Mouse (Mus musculus): Measurements from ENCODE around the gene Kcnk4.

Kcnk4 gene

GRCm38 (mm10) chr19:6934195-6934977 is at the start of gene Kcnk4:
Gene Kcnk4 (minus strand): TSS chr19:6934515.
- Histone ChIP-seq H3K27me3 (ENCODE audit: insufficient read depth, low read length) (peaks cover 45% of the 10 kb centered on the region), H3K4me3 (replicated peaks; ENCODE audit: low read length) (peak within 1 kb of the TSS; percentile 77), H3K4me1 (replicated peaks; ENCODE audit: low read depth, low read length) (peaks cover 51% of the 10 kb centered on the region), H3K36me3 (ENCODE audit: insufficient read depth, low read length) (no peaks in the 10 kb centered on the region), H3K9me3 (ENCODE audit: low read length) (no peaks in the 10 kb centered on the region)
- TF ChIP-seq CTCF (conservative IDR thresholded peaks at IDR 0.05; ENCODE audit: low read length) (no peak), POU5F1 (IDR thresholded peaks at IDR 0.05; ENCODE audit: borderline replicate concordance, low read length) (no peak), NANOG (IDR thresholded peaks at IDR 0.05; ENCODE audit: borderline replicate concordance, low read length) (no peak)

- Histone ChIP-seq H3K9me3 (ENCODE audit: low read length) (no peaks in the 10 kb centered on the region), H3K36me3 (ENCODE audit: insufficient read depth, low read length) (peaks cover 54% of the 10 kb centered on the region), H3K27me3 (ENCODE audit: insufficient read depth, low read length) (no peaks in the 10 kb centered on the region), H3K4me3 (replicated peaks; ENCODE audit: low read length) (no peak overlapping the region), H3K4me1 (replicated peaks; ENCODE audit: low read depth, low read length) (peaks cover 72% of the 10 kb centered on the region)
- TF ChIP-seq POU5F1 (IDR thresholded peaks at IDR 0.05; ENCODE audit: borderline replicate concordance, low read length) (no peak), CTCF (conservative IDR thresholded peaks at IDR 0.05; ENCODE audit: low read length) (no peak), NANOG (IDR thresholded peaks at IDR 0.05; ENCODE audit: borderline replicate concordance, low read length) (no peak)
Observed at GRCm38 (mm10) chr19:6983621-6984020, 49.3 kb upstream of the Kcnk4 start.

GRCm38 (mm10) chr19:6981465-6981864 is 47.1 kb upstream of the Kcnk4 start:
- Histone ChIP-seq H3K9me3 (ENCODE audit: low read length) (no peaks in the 10 kb centered on the region), H3K4me3 (replicated peaks; ENCODE audit: low read length) (peak overlapping the region; percentile 91), H3K4me1 (replicated peaks; ENCODE audit: low read depth, low read length) (peaks cover 78% of the 10 kb centered on the region), H3K27me3 (ENCODE audit: insufficient read depth, low read length) (no peaks in the 10 kb centered on the region), H3K36me3 (ENCODE audit: insufficient read depth, low read length) (peaks cover 74% of the 10 kb centered on the region)
- no peak for TF ChIP-seq CTCF (conservative IDR thresholded peaks at IDR 0.05; ENCODE audit: low read length)
- TF ChIP-seq POU5F1 (IDR thresholded peaks at IDR 0.05; ENCODE audit: borderline replicate concordance, low read length): no peak
- no peak for TF ChIP-seq NANOG (IDR thresholded peaks at IDR 0.05; ENCODE audit: borderline replicate concordance, low read length)

GRCm38 (mm10) chr19:6980381-6981093 is 46.2 kb upstream of the Kcnk4 start, which contains the start of gene Fkbp2:
Gene Fkbp2 (minus strand): TSS chr19:6980501.
- H3K36me3 ChIP-seq (ENCODE audit: insufficient read depth, low read length): peaks cover 72% of the 10 kb centered on the region
- no peaks in the 10 kb centered on the region for H3K9me3 ChIP-seq (ENCODE audit: low read length)
- no peak for TF ChIP-seq POU5F1 (IDR thresholded peaks at IDR 0.05; ENCODE audit: borderline replicate concordance, low read length)
- TF ChIP-seq CTCF (conservative IDR thresholded peaks at IDR 0.05; ENCODE audit: low read length): no peak
- no peak for TF ChIP-seq NANOG (IDR thresholded peaks at IDR 0.05; ENCODE audit: borderline replicate concordance, low read length)
- H3K4me1 ChIP-seq (replicated peaks; ENCODE audit: low read depth, low read length): peaks cover 77% of the 10 kb centered on the region
- peak within 1 kb of the TSS; percentile 91 for H3K4me3 ChIP-seq (replicated peaks; ENCODE audit: low read length)
- no peaks in the 10 kb centered on the region for H3K27me3 ChIP-seq (ENCODE audit: insufficient read depth, low read length)

- H3K4me1 ChIP-seq (replicated peaks; ENCODE audit: low read depth, low read length): peaks cover 69% of the 10 kb centered on the region
- peaks cover 64% of the 10 kb centered on the region for H3K36me3 ChIP-seq (ENCODE audit: insufficient read depth, low read length)
- no peaks in the 10 kb centered on the region for H3K27me3 ChIP-seq (ENCODE audit: insufficient read depth, low read length)
- peak overlapping the region; percentile 91 for H3K4me3 ChIP-seq (replicated peaks; ENCODE audit: low read length)
- TF ChIP-seq CTCF (conservative IDR thresholded peaks at IDR 0.05; ENCODE audit: low read length): peak; percentile 29; the same call in 1 of the 2 replicates
- TF ChIP-seq NANOG (IDR thresholded peaks at IDR 0.05; ENCODE audit: borderline replicate concordance, low read length): no peak
- H3K9me3 ChIP-seq (ENCODE audit: low read length): no peaks in the 10 kb centered on the region
Observed at GRCm38 (mm10) chr19:6979486-6980380, 45.4 kb upstream of the Kcnk4 start.

- peak overlapping the region; percentile 91 for H3K4me3 ChIP-seq (replicated peaks; ENCODE audit: low read length)
- TF ChIP-seq POU5F1 (IDR thresholded peaks at IDR 0.05; ENCODE audit: borderline replicate concordance, low read length): no peak
- TF ChIP-seq CTCF (conservative IDR thresholded peaks at IDR 0.05; ENCODE audit: low read length): no peak
- no peak for TF ChIP-seq NANOG (IDR thresholded peaks at IDR 0.05; ENCODE audit: borderline replicate concordance, low read length)
- no peaks in the 10 kb centered on the region for H3K9me3 ChIP-seq (ENCODE audit: low read length)
- peaks cover 58% of the 10 kb centered on the region for H3K36me3 ChIP-seq (ENCODE audit: insufficient read depth, low read length)
- H3K27me3 ChIP-seq (ENCODE audit: insufficient read depth, low read length): no peaks in the 10 kb centered on the region
- peaks cover 64% of the 10 kb centered on the region for H3K4me1 ChIP-seq (replicated peaks; ENCODE audit: low read depth, low read length)
Observed at GRCm38 (mm10) chr19:6979001-6979479, 44.7 kb upstream of the Kcnk4 start.

GRCm38 (mm10) chr19:6978639-6978974 is 44.3 kb upstream of the Kcnk4 start:
- H3K4me3 ChIP-seq (replicated peaks; ENCODE audit: low read length): peak overlapping the region; percentile 91
- TF ChIP-seq NANOG (IDR thresholded peaks at IDR 0.05; ENCODE audit: borderline replicate concordance, low read length) (no peak), CTCF (conservative IDR thresholded peaks at IDR 0.05; ENCODE audit: low read length) (no peak), POU5F1 (IDR thresholded peaks at IDR 0.05; ENCODE audit: borderline replicate concordance, low read length) (no peak)
- peaks cover 54% of the 10 kb centered on the region for H3K36me3 ChIP-seq (ENCODE audit: insufficient read depth, low read length)
- no peaks in the 10 kb centered on the region for H3K27me3 ChIP-seq (ENCODE audit: insufficient read depth, low read length)
- no peaks in the 10 kb centered on the region for H3K9me3 ChIP-seq (ENCODE audit: low read length)
- peaks cover 64% of the 10 kb centered on the region for H3K4me1 ChIP-seq (replicated peaks; ENCODE audit: low read depth, low read length)

Measured in E14TG2a.4 (cell line).